Mouse (Mus musculus) spleen, adult 2 months (tissue): ENCODE data around the gene Slc24a3. TPM values are rescaled to one million over a fixed set of nuclear protein-coding genes. Genes with fewer than 3 reads are reported as not detected.

Source experiments
- DNase-seq, 2 experiments: peaks; one replicate each; pipeline versions ENCODE4 v3.0.0 to v3.0.0-alpha.2; 2012 to 2021; ENCODE audit warnings: low spot score in 2 of 2, low read depth in 1 of 2
- H3K27ac ChIP-seq: fragments of 200-500 bp; 2 replicates; pipeline ENCODE4 v1.5.1; 2012; ENCODE audit warnings: low read length, inconsistent platforms; ENCODE audit not compliant: insufficient read depth
- H3K27me3 ChIP-seq: fragments of 200-500 bp; 2 replicates; pipeline ENCODE4 v1.6.1; 2012; ENCODE audit warnings: mild to moderate bottlenecking, moderate library complexity, low read length, inconsistent platforms; ENCODE audit not compliant: control insufficient read depth, insufficient read depth
- H3K36me3 ChIP-seq: fragments of 200-500 bp; 2 replicates; pipeline ENCODE4 v1.6.1; 2012; ENCODE audit warnings: mild to moderate bottlenecking, low read length, inconsistent platforms; ENCODE audit not compliant: control insufficient read depth, insufficient read depth
- H3K4me1 ChIP-seq: fragments of 200-500 bp; 2 replicates; pipeline ENCODE4 v1.6.1; 2011; ENCODE audit warnings: inconsistent platforms; ENCODE audit not compliant: control insufficient read depth, insufficient read depth, insufficient read length
- H3K4me3 ChIP-seq: fragments of 200-500 bp; 2 replicates; pipeline ENCODE4 v1.5.1; 2011; ENCODE audit warnings: mild to moderate bottlenecking, inconsistent platforms; ENCODE audit not compliant: insufficient read depth, insufficient read length; ENCODE audit errors: extremely low read depth
- CTCF ChIP-seq: fragments of 200-500 bp; IDR thresholded peaks from 2 replicates; pipeline ENCODE4 v1.5.1; 2011; ENCODE audit warnings: mild to moderate bottlenecking, inconsistent platforms; ENCODE audit not compliant: insufficient read depth, insufficient read length, insufficient replicate concordance; ENCODE audit errors: extremely low read depth
- POLR2A ChIP-seq: fragments of 200-500 bp; IDR thresholded peaks from 2 replicates; pipeline ENCODE4 v1.6.1; 2011; ENCODE audit warnings: low read depth, low read length, inconsistent platforms
- WGBS: fragments of 180-500 bp; shearing (Covaris S2); methylation state at CpG from one replicate; pipeline ENCODE4 v1.1.7; 2018; 5-methylcytosine and 5-hydroxymethylcytosine counted together
- polyA plus RNA-seq: library from polyadenylated mRNA; depleted of rRNA; stranded (reverse); fragments of >200 nt; gene quantifications from 2 replicates; pipeline ENCODE4 v1.2.3, GENCODE M21; 2012

Slc24a3 gene
- polyA plus RNA-seq, 1 experiment: 1.9 TPM

- no peak for DNase-seq
- no peaks in the 10 kb centered on the region for H3K36me3 ChIP-seq
- TF ChIP-seq POLR2A: no peak
- no peak for TF ChIP-seq CTCF
Measured at GRCm38 (mm10) chr2:145527151-145527550, 359.6 kb downstream of the Slc24a3 start.

GRCm38 (mm10) chr2:145530941-145531353, 363.4 kb downstream of the Slc24a3 start:
- H3K36me3 ChIP-seq: no peaks in the 10 kb centered on the region
- no peak overlapping the region for H3K4me3 ChIP-seq
- H3K4me1 ChIP-seq: no peaks in the 10 kb centered on the region
- 94% methylated on average over 4 of the region's 4 CpGs for WGBS
- no peak overlapping the region for H3K27ac ChIP-seq
- DNase-seq: no peak
- H3K27me3 ChIP-seq: no peaks in the 10 kb centered on the region
- no peak for TF ChIP-seq POLR2A

More at GRCm38 (mm10) chr2:145527151-145527550, 359.6 kb downstream of the Slc24a3 start:
- no peaks in the 10 kb centered on the region for H3K27me3 ChIP-seq
- H3K4me1 ChIP-seq: no peaks in the 10 kb centered on the region
- no peak overlapping the region for H3K27ac ChIP-seq
- no peak overlapping the region for H3K4me3 ChIP-seq
- WGBS: 55% methylated on average over 1 of the region's 1 CpGs

GRCm38 (mm10) chr2:145533086-145533485, 365.5 kb downstream of the Slc24a3 start:
- TF ChIP-seq POLR2A: no peak
- no peak for TF ChIP-seq CTCF
- Histone ChIP-seq H3K4me1 (no peaks in the 10 kb centered on the region), H3K27ac (no peak overlapping the region), H3K4me3 (no peak overlapping the region), H3K36me3 (no peaks in the 10 kb centered on the region), H3K27me3 (no peaks in the 10 kb centered on the region)
- WGBS: 82% methylated on average over 2 of the region's 2 CpGs
- no peak for DNase-seq

DNA sequence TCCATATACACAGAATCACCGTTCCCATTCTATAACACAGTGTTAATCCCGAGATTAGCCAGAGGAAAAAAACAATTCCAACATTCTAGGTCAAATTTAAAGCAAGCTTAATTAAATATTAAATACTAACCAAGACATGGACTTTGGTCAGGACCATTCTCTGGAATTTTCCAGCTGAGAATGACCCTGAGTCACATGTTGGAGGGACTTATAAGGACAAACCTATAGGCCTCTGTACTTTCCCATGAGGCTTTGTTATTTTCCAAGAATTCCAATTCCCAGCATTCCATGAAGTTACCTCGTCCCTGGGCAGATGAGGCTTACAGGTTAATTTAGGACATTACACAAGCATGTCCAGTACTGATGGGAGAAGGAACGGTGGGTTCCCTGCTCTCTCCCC, 367.8 kb downstream of the Slc24a3 start:
- Histone ChIP-seq H3K27ac (no peak overlapping the region), H3K4me3 (no peak overlapping the region), H3K36me3 (no peaks in the 10 kb centered on the region), H3K27me3 (no peaks in the 10 kb centered on the region), H3K4me1 (no peaks in the 10 kb centered on the region)
- TF ChIP-seq CTCF (no peak), POLR2A (no peak)
- DNase-seq: no peak
- WGBS: 83% methylated on average over 4 of the region's 4 CpGs

GRCm38 (mm10) chr2:145535774-145536173, 368.2 kb downstream of the Slc24a3 start:
- 58% methylated on average over 4 of the region's 4 CpGs for WGBS
- TF ChIP-seq CTCF: no peak
- no peak for TF ChIP-seq POLR2A

GRCm38 (mm10) chr2:145536986-145537385, 369.4 kb downstream of the Slc24a3 start:
- Histone ChIP-seq H3K36me3 (no peaks in the 10 kb centered on the region), H3K4me3 (no peak overlapping the region), H3K27ac (no peak overlapping the region), H3K27me3 (no peaks in the 10 kb centered on the region), H3K4me1 (no peaks in the 10 kb centered on the region)
- no peak for DNase-seq
- no peak for TF ChIP-seq CTCF
- 73% methylated on average over 4 of the region's 4 CpGs for WGBS

More at GRCm38 (mm10) chr2:145535774-145536173, 368.2 kb downstream of the Slc24a3 start:
- no peak for DNase-seq
- H3K36me3 ChIP-seq: no peaks in the 10 kb centered on the region
- no peak overlapping the region for H3K27ac ChIP-seq
- no peaks in the 10 kb centered on the region for H3K4me1 ChIP-seq
- no peak overlapping the region for H3K4me3 ChIP-seq
- H3K27me3 ChIP-seq: no peaks in the 10 kb centered on the region

DNA sequence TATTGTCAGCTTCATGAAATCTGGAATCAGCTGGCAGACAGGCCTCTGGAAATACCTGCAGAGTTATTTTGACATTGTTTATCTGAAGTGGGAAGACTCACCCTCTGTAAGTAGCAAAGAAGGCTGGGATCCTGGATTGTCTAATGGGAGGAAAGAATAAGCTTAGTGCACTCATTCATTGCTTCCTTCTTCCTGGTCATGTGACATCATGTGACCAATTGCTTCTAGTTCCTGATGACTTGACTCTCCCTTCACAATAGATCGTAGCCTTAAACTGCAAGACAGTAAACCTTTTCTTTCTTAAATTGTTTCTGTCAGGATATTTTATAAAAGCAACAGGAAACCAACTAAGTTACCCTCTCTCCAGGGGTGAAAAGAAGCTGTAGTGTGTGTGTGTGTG, 374.1 kb downstream of the Slc24a3 start:
- Histone ChIP-seq H3K27me3 (no peaks in the 10 kb centered on the region), H3K27ac (no peak overlapping the region), H3K36me3 (no peaks in the 10 kb centered on the region), H3K4me3 (no peak overlapping the region), H3K4me1 (no peaks in the 10 kb centered on the region)
- DNase-seq: no peak
- 73% methylated on average over 1 of the region's 1 CpGs for WGBS
- TF ChIP-seq CTCF (no peak), POLR2A (no peak)
